Mouse (Mus musculus): ENCODE data around the gene Olfr1275.

Gene Olfr1275

DNA sequence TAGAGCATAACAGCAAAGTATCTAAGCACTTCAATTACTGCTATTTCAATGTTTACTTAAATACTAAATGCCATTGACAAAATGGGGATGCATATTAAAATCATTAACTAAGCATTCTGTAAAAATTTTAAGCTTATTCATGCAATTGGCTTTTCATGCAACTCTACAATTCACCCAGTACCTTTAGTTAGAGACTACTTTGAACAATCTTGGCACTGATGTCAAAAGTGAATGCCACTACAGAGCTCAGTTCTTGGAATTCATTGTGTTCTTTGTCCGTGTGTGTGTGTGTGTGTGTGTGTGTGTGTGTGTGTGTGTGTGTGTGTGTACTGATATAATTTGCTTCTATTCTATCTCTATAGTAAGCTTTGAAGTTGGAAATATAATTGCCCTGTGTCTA lies at the start of gene Olfr1275:
Olfr1275 (minus strand) TSS at position 101 of the 400 bp plus-strand sequence.
- no peak for DNase-seq (ENCODE audit: low read depth, low spot score)

DNA sequence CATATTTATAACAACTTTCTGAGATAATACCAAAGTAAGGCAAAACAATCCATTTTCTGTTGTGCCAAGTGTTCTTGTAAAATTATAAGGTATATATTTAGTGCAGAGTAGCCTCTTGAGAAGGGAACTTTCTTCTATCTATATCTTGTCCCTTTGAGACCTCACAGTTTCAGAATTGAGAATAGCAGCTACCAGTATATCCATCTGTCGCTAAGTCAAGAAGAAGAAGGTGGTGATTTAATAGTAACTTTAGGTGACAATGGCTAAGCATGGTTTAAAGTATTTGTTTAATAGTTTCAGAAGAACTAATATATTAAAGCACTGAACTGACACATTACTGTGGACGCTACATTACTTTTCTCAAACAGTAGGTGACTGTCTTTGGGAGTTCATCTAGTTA lies 38.9 kb upstream of the Olfr1275 start, which contains the start of gene Olfr1277:
Olfr1277 (minus strand) TSS at position 101 of the 400 bp plus-strand sequence.
- DNase-seq (ENCODE audit: low read depth, low spot score), result no peak

GRCm38 (mm10) chr2:111254216-111254615 lies 19.1 kb upstream of the Olfr1275 start, which contains the start of gene Olfr1276:
Olfr1276 (plus strand) TSS chr2:111254516.
- no peak for DNase-seq (ENCODE audit: low read depth, low spot score)

GRCm38 (mm10) chr2:111229502-111229901 lies 5.6 kb downstream of the Olfr1275 start, which contains the start of gene 4930430A15Rik:
4930430A15Rik (minus strand) TSS chr2:111229602.
- DNase-seq (ENCODE audit: low read depth, low spot score), result no peak

DNA sequence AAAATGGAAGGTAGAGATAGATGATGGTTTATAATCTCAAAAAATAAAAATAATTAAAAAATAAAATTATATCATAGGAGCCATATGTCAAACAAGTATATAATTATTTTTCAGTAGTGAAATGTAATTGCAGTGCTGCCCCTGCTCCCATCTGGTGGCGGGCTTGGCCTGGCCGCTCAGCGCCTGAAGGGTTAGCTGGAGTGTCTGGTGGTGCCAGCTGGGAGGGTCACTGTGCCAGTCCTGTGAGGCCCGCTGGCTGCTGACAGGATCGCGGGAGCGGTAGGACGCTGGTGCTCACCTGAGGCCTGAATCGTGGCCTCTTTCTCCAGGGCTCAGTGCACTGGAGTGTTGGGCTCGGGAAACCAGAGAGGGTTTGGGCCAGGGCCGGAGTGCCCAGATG lies 53.0 kb downstream of the Olfr1275 start:
- DNase-seq (ENCODE audit: low read depth, low spot score), result no peak

All from WW6 (cell line).